Mouse (Mus musculus): ENCODE results near the gene Cd177. TPM values are rescaled to one million over a fixed set of nuclear protein-coding genes. Genes with fewer than 3 reads are reported as not detected.
"Not testable (repeated sequence)": the region's sequence is repeated elsewhere in the genome, so short reads cannot be mapped to it uniquely, and the experiment has no call there.

The Cd177 gene
- total and polyA plus RNA-seq, 3 experiments = 0.14 to 0.76 TPM; not detected in 1

- no peak within 1 kb of the TSS for H3K4me3 ChIP-seq
- 90% methylated on average over 14 of the region's 14 CpGs for WGBS
These were observed 51.2 kb downstream of the Cd177 start, which contains the start of gene BC049730 for GRCm38 (mm10) chr7:24708832-24709292. Gene BC049730, plus strand, starts transcription at chr7:24709242.

GRCm38 (mm10) chr7:24702841-24703240, 57.3 kb downstream of the Cd177 start:
- H3K79me2 ChIP-seq (replicated peaks; ENCODE audit: control insufficient read depth, insufficient read depth, low read length); H3K9ac ChIP-seq (ENCODE audit: low read depth, low read length); H3K27me3 ChIP-seq (ENCODE audit: control insufficient read depth, insufficient read depth, low read length); H3K4me3 ChIP-seq; H3K27ac ChIP-seq; intact Hi-C loops (cut with DNase I); H3K4me1 ChIP-seq (ENCODE audit: control insufficient read depth, insufficient read depth, low read length); DNase-seq; H3K36me3 ChIP-seq (ENCODE audit: control insufficient read depth, insufficient read depth, low read length): not testable (repeated sequence)
- WGBS = 75% methylated on average over 9 of the region's 9 CpGs

More at GRCm38 (mm10) chr7:24708832-24709292, 51.2 kb downstream of the Cd177 start, which contains the start of gene BC049730:
- H3K79me2 ChIP-seq (replicated peaks; ENCODE audit: control insufficient read depth, insufficient read depth, low read length) = no peaks in the 10 kb centered on the region
- no peak for DNase-seq
- no peaks in the 10 kb centered on the region for H3K4me1 ChIP-seq (ENCODE audit: control insufficient read depth, insufficient read depth, low read length)
- H3K27ac ChIP-seq = no peak within 1 kb of the TSS
- no peaks in the 10 kb centered on the region for H3K27me3 ChIP-seq (ENCODE audit: control insufficient read depth, insufficient read depth, low read length)
- H3K9ac ChIP-seq (ENCODE audit: low read depth, low read length) = no peak within 1 kb of the TSS
- TF ChIP-seq EP300 (IDR thresholded peaks at IDR 0.05; ENCODE audit: insufficient read depth, low read depth, low read length) (no peak), POLR2A (IDR thresholded peaks at IDR 0.05; ENCODE audit: insufficient read depth, low read depth, low read length) (no peak), CTCF (IDR thresholded peaks at IDR 0.05) (no peak)
- no peaks in the 10 kb centered on the region for H3K36me3 ChIP-seq (ENCODE audit: control insufficient read depth, insufficient read depth, low read length)
- intact Hi-C loops (cut with DNase I) = no loop called here

GRCm38 (mm10) chr7:24697891-24698290, 62.2 kb downstream of the Cd177 start:
- not testable (repeated sequence) for H3K27ac ChIP-seq

More at GRCm38 (mm10) chr7:24697891-24698290, 62.2 kb downstream of the Cd177 start:
- DNase-seq; H3K36me3 ChIP-seq (ENCODE audit: control insufficient read depth, insufficient read depth, low read length); H3K9ac ChIP-seq (ENCODE audit: low read depth, low read length); H3K27me3 ChIP-seq (ENCODE audit: control insufficient read depth, insufficient read depth, low read length); H3K4me3 ChIP-seq; intact Hi-C loops (cut with DNase I); H3K79me2 ChIP-seq (replicated peaks; ENCODE audit: control insufficient read depth, insufficient read depth, low read length); H3K4me1 ChIP-seq (ENCODE audit: control insufficient read depth, insufficient read depth, low read length): not testable (repeated sequence)
- WGBS = 87% methylated on average over 4 of the region's 4 CpGs

Other genes with a start within 250 kb of the Cd177 start
- gene AC161166.1, start 247.9 kb downstream of the Cd177 start, total RNA-seq (2021) = not detected
- gene AC161166.1, start 247.9 kb downstream of the Cd177 start, polyA plus RNA-seq (2012; rRNA removed) = 0.04 TPM in 1 of 2 replicates, not detected in the other
- 10 to 100 TPM; 16.1 to 17.4 TPM for gene Irgq, start 229.6 kb downstream of the Cd177 start, total RNA-seq (2021)
- gene Irgq, start 229.6 kb downstream of the Cd177 start, polyA plus RNA-seq (2012; rRNA removed) = 12.9 and 20.7 TPM in 2 replicates
- gene Pinlyp, start 214.2 kb downstream of the Cd177 start, total RNA-seq (2021) = not detected
- not detected in 2 replicates for gene Pinlyp, start 214.2 kb downstream of the Cd177 start, polyA plus RNA-seq (2012; rRNA removed)
- 10 to 100 TPM; 25.0 to 25.6 TPM for gene Xrcc1, start 214.0 kb downstream of the Cd177 start, total RNA-seq (2021)
- 21.8 and 25.5 TPM in 2 replicates for gene Xrcc1, start 214.0 kb downstream of the Cd177 start, polyA plus RNA-seq (2012; rRNA removed)
- 10 to 100 TPM; 53.2 to 65.2 TPM for gene Ethe1, start 172.8 kb downstream of the Cd177 start, total RNA-seq (2021)
- gene Ethe1, start 172.8 kb downstream of the Cd177 start, polyA plus RNA-seq (2012; rRNA removed) = 50.4 and 57.3 TPM in 2 replicates
- under 1 TPM in 1 of 2 experiments, not detected in 1; 0.07 TPM for gene Zfp575, start 172.7 kb downstream of the Cd177 start, total RNA-seq (2021)
- 0.08 TPM in 1 of 2 replicates, not detected in the other for gene Zfp575, start 172.7 kb downstream of the Cd177 start, polyA plus RNA-seq (2012; rRNA removed)
- under 1 TPM; 0.27 to 0.34 TPM for gene Phldb3, start 149.5 kb downstream of the Cd177 start, total RNA-seq (2021)
- 0.20 and 0.25 TPM in 2 replicates for gene Phldb3, start 149.5 kb downstream of the Cd177 start, polyA plus RNA-seq (2012; rRNA removed)
- not detected for gene Lypd3, start 123.8 kb downstream of the Cd177 start, total RNA-seq (2021)
- not detected in 2 replicates for gene Lypd3, start 123.8 kb downstream of the Cd177 start, polyA plus RNA-seq (2012; rRNA removed)
- not detected for gene Tex101, start 83.6 kb downstream of the Cd177 start, total RNA-seq (2021)
- gene Tex101, start 83.6 kb downstream of the Cd177 start, polyA plus RNA-seq (2012; rRNA removed) = 0.15 and 0.27 TPM in 2 replicates
- not detected for gene BC049730, start 51.1 kb downstream of the Cd177 start, total RNA-seq (2021)
- gene BC049730, start 51.1 kb downstream of the Cd177 start, polyA plus RNA-seq (2012; rRNA removed) = not detected in 2 replicates
- not detected for gene Gm4763, start 33.4 kb downstream of the Cd177 start, total RNA-seq (2021)
- not detected in 2 replicates for gene Gm4763, start 33.4 kb downstream of the Cd177 start, polyA plus RNA-seq (2012; rRNA removed)
- not detected for gene Ceacam10, start 16.9 kb upstream of the Cd177 start, total RNA-seq (2021)
- gene Ceacam10, start 16.9 kb upstream of the Cd177 start, polyA plus RNA-seq (2012; rRNA removed) = not detected in 2 replicates
- not detected for gene Gm9844, start 101.9 kb upstream of the Cd177 start, total RNA-seq (2021)
- gene Gm9844, start 101.9 kb upstream of the Cd177 start, polyA plus RNA-seq (2012; rRNA removed) = 0.67 and 0.68 TPM in 2 replicates
- not detected for gene Lypd4, start 109.6 kb upstream of the Cd177 start, total RNA-seq (2021)
- gene Lypd4, start 109.6 kb upstream of the Cd177 start, polyA plus RNA-seq (2012; rRNA removed) = 0.12 and 0.53 TPM in 2 replicates
- not detected for gene Dmrtc2, start 109.7 kb upstream of the Cd177 start, total RNA-seq (2021)
- not detected in 2 replicates for gene Dmrtc2, start 109.7 kb upstream of the Cd177 start, polyA plus RNA-seq (2012; rRNA removed)
- gene Rps19, start 124.1 kb upstream of the Cd177 start, total RNA-seq (2021) = 100 to 1,000 TPM; 505 to 584 TPM
- 243 and 256 TPM in 2 replicates for gene Rps19, start 124.1 kb upstream of the Cd177 start, polyA plus RNA-seq (2012; rRNA removed)
- gene Cd79a, start 137.1 kb upstream of the Cd177 start, total RNA-seq (2021) = 1 to 10 TPM; 1.1 to 1.7 TPM
- gene Cd79a, start 137.1 kb upstream of the Cd177 start, polyA plus RNA-seq (2012; rRNA removed) = 5.1 and 15.6 TPM in 2 replicates
- 10 to 100 TPM; 43.0 to 43.2 TPM for gene Arhgef1, start 142.6 kb upstream of the Cd177 start, total RNA-seq (2021)
- gene Arhgef1, start 142.6 kb upstream of the Cd177 start, polyA plus RNA-seq (2012; rRNA removed) = 92.8 and 105 TPM in 2 replicates
- gene Gm4881, start 184.2 kb upstream of the Cd177 start, total RNA-seq (2021) = not detected
- not detected in 2 replicates for gene Gm4881, start 184.2 kb upstream of the Cd177 start, polyA plus RNA-seq (2012; rRNA removed)
- 100 to 1,000 TPM; 299 to 358 TPM for gene Rabac1, start 212.4 kb upstream of the Cd177 start, total RNA-seq (2021)
- gene Rabac1, start 212.4 kb upstream of the Cd177 start, polyA plus RNA-seq (2012; rRNA removed) = 467 and 472 TPM in 2 replicates
- gene Atp1a3, start 245.6 kb upstream of the Cd177 start, total RNA-seq (2021) = 1 to 10 TPM in 1 of 2 experiments, under 1 TPM in 1; 0.39 to 1.2 TPM
- 0.85 and 1.7 TPM in 2 replicates for gene Atp1a3, start 245.6 kb upstream of the Cd177 start, polyA plus RNA-seq (2012; rRNA removed)

Measured in heart, adult 2 months (tissue).